Mouse (Mus musculus) midbrain, postnatal 0 days (tissue): ENCODE results near the gene Mto1. TPM values are rescaled to one million over a fixed set of nuclear protein-coding genes. Genes with fewer than 3 reads are reported as not detected.

ENCODE experiments used
- ATAC-seq: fragments of 200-750 bp; cut with Nextera tagmentation; 2 replicates; pipeline ENCODE4 v1.8.0; 2017; ENCODE audit warnings: moderate number of reproducible peaks, mild to moderate bottlenecking, moderate TSS enrichment, moderate library complexity; ENCODE audit not compliant: low FRiP score
- DNase-seq: peaks from one replicate; pipeline ENCODE4 v3.0.0-alpha.2; 2015; ENCODE audit warnings: low spot score
- H3K27ac ChIP-seq: fragments of 300-500 bp; sonication (generic); 2 replicates; pipeline ENCODE4 v1.5.1; 2014; ENCODE audit warnings: low read depth, mild to moderate bottlenecking, low read length, mixed read lengths
- H3K27me3 ChIP-seq: fragments of 300-500 bp; sonication (generic); 2 replicates; pipeline ENCODE4 v1.6.1; 2014; ENCODE audit warnings: low read length, control low read depth, mixed read lengths; ENCODE audit not compliant: insufficient read depth
- H3K36me3 ChIP-seq: fragments of 300-500 bp; sonication (generic); 2 replicates; pipeline ENCODE4 v1.6.1; 2014; ENCODE audit warnings: low read length, control low read depth, mixed read lengths; ENCODE audit not compliant: insufficient read depth
- H3K4me1 ChIP-seq: fragments of 300-500 bp; sonication (generic); 2 replicates; pipeline ENCODE4 v1.6.1; 2014; ENCODE audit warnings: mild to moderate bottlenecking, control low read depth, antibody characterized with exemption, low read length, mixed read lengths; ENCODE audit not compliant: insufficient read depth
- H3K4me2 ChIP-seq: fragments of 300-500 bp; sonication (generic); 2 replicates; pipeline ENCODE4 v1.6.1; 2014; ENCODE audit warnings: low read depth, mild to moderate bottlenecking, low read length, mixed read lengths; ENCODE audit not compliant: poor library complexity, severe bottlenecking
- H3K4me3 ChIP-seq: fragments of 300-500 bp; sonication (generic); 2 replicates; pipeline ENCODE4 v1.5.1; 2014; ENCODE audit warnings: low read depth, mild to moderate bottlenecking, low read length, moderate library complexity
- H3K9ac ChIP-seq: fragments of 300-500 bp; sonication (generic); replicated peaks from 2 replicates; pipeline ENCODE4 v1.6.1; 2014; ENCODE audit warnings: mild to moderate bottlenecking, low read length, moderate library complexity, mixed read lengths; ENCODE audit not compliant: poor library complexity, severe bottlenecking
- H3K9me3 ChIP-seq: fragments of 300-500 bp; sonication (generic); 2 replicates; pipeline ENCODE4 v1.6.1; 2016; ENCODE audit warnings: low read length, control low read depth
- CTCF ChIP-seq: IDR thresholded peaks from 2 replicates; pipeline ENCODE4 v1.5.1; 2016; ENCODE audit warnings: antibody characterized with exemption, mild to moderate bottlenecking
- WGBS: fragments of 180-500 bp; shearing (Covaris S2); extraction: QIAGEN DNeasy Blood & Tissue Kit; methylation state at CpG from one replicate; pipeline ENCODE4 v1.1.7; 2014; 5-methylcytosine and 5-hydroxymethylcytosine counted together
- polyA plus RNA-seq: library from polyadenylated mRNA; unstranded; fragments of >200 nt; fragmentation: Nextera tagmentation; extraction: Ambion mirVana; gene quantifications from 2 replicates; pipeline ENCODE4 v1.2.1, GENCODE M21; 2015
- total RNA-seq: library from RNA; depleted of rRNA; stranded (reverse); fragments of >200 nt; gene quantifications from 2 replicates; pipeline ENCODE4 v1.2.3, GENCODE M21; 2014

Mto1 gene
- total and polyA plus RNA-seq, 2 experiments from 2014 or later, result 18.5 to 27.5 TPM

DNA sequence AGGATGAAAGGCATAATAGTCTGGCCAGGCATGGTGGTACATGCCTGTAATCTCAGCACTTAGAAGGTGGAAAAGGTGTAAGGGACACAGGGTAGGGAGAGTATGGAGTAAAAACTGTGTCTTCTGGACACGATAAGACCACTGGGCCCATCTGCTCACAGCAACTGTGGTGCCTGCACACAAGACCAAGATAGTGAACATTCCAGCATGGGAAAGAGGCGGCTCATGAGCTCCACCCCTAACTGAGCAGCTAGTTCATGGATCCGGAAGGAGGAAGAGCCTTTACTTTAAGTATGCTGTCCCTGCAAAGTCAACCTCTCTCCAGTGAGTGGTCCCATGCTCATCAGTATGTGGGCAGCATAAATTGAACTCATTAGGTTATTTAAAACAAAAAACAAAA is 56.7 kb downstream of the Mto1 start:
- H3K4me2 ChIP-seq, result peak overlapping the region; percentile 46
- no peaks in the 10 kb centered on the region for H3K27me3 ChIP-seq
- H3K4me3 ChIP-seq, result peak overlapping the region; percentile 30; the same call in 1 of the 2 replicates
- H3K9me3 ChIP-seq, result no peaks in the 10 kb centered on the region
- peaks cover 16% of the 10 kb centered on the region for H3K4me1 ChIP-seq
- 65% methylated on average over 3 of the region's 3 CpGs for WGBS
- 0 out of 2 replicates have a peak overlapping the region, but pooled peaks have one; percentile 56 for H3K9ac ChIP-seq
- ATAC-seq (no peak), DNase-seq (no peak)
- peak overlapping the region; percentile 94 for H3K27ac ChIP-seq
- no peaks in the 10 kb centered on the region; the same call in 1 of the 2 replicates for H3K36me3 ChIP-seq
- TF ChIP-seq CTCF, result no peak

DNA sequence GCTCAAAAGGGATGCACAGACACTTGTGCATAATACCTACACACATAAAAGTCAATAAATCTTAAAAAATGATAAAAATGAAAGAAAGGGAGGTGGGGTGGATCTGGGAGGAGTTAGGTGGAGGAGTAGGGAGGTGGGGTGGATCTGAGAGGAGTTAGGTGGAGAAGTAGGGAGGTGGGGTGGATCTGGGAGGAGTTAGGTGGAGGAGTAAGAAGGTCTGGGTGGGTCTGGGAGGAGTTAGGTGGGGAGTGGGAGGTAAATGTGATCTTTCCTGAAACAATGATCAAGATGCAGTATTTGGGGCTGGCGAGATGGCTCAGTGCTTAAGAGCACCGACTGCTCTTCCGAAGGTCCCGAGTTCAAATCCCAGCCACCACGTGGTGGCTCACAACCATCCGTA is 57.2 kb downstream of the Mto1 start:
- Histone ChIP-seq H3K9ac (no peak overlapping the region), H3K27me3 (no peaks in the 10 kb centered on the region), H3K27ac (no peak overlapping the region), H3K4me1 (peaks cover 16% of the 10 kb centered on the region), H3K4me3 (no peak overlapping the region), H3K4me2 (no peak overlapping the region), H3K36me3 (no peaks in the 10 kb centered on the region; the same call in 1 of the 2 replicates), H3K9me3 (no peaks in the 10 kb centered on the region)
- DNase-seq (no peak), ATAC-seq (no peak)
- WGBS, result 93% methylated on average over 6 of the region's 6 CpGs
- no peak for TF ChIP-seq CTCF

DNA sequence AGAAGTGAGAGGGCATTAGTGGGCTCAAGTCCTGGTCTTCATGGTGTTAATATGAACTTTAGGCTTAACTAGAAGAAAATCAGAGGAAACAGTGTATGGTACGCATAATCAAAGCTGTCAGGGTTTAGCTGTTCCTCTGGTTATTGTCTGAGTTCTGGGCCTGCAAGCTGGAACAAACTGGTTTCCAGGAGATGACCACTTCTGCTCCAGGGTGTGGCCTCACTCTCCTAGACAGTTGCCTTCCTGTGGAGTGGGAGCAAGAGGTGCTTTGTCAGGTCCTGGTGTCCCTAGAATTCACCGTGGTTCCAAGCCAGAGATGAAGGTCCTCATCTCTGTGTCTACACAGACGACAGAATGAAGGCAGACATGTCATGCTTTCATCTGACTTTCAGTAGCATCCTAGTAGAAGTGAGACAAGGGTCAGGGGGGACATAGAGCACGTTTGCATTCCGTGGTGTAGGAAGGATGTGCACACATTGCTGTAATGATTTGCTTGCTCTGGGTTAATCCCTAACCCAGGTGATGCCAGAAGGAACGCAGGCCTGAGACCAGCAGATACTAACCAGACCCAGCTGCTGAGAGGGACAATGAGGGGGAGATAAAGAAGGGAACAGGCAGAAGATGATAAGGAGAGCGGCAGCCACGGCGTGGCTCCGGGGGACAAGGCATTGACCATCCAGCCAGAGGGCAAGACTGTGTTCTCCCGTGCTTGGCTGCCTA is 58.2 kb downstream of the Mto1 start:
- H3K4me3 ChIP-seq, result no peak overlapping the region
- peak overlapping the region; percentile 33; the same call in 1 of the 2 replicates for H3K9ac ChIP-seq
- no peaks in the 10 kb centered on the region for H3K9me3 ChIP-seq
- no peak overlapping the region for H3K27ac ChIP-seq
- H3K36me3 ChIP-seq, result no peaks in the 10 kb centered on the region; the same call in 1 of the 2 replicates
- H3K27me3 ChIP-seq, result no peaks in the 10 kb centered on the region
- 71% methylated on average over 11 of the region's 11 CpGs for WGBS
- no peak for TF ChIP-seq CTCF
- H3K4me2 ChIP-seq, result no peak overlapping the region
- no peak for ATAC-seq
- DNase-seq, result no peak
- peaks cover 16% of the 10 kb centered on the region for H3K4me1 ChIP-seq

DNA sequence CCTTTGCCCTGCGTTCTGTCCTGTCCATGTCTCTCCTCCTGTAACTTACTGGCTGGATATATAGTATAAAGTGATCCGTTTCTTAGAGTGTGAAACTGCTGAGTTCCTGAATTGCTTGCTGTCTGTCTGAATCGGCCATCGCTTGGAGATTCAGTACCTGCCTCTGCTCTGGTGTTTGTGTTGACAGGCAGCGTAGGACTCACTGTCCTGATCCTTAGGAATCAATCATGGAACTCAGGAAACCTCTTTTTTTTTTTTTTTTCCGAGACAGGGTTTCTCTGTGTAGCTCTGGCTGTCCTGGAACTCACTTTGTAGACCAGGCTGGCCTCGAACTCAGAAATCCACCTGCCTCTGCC is 58.7 kb downstream of the Mto1 start:
- no peak for ATAC-seq

DNA sequence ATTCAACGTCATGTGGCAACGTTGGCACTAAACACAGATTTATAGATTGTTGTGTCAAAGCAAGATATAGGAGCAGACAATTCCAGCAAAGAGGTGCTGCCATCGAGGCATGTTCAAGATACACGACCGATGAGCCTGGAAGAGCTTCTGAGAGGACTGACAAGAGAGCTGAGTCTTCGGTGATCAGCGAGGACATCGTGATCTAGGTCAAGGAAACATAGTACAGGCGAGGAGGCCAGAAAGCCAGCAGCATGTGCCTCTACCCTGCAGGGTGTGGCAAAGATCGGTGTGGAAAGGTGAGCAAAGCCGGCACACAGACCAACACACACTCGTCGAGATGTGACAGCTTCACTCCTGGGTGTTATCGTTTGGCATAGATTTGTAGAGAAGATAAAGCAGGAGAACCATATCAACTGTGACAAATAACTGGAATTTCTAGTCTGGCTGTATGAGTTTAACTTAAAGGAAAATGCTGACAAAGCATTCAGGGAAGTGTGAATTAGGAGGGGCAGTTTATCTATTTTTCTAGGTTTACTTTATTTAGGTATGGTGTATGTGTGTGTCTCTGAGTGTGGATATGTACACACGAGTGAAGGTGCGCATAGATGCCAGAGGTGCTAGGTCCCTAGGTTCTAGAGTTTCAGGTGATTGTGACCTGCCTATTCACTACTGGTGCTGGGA is 60.2 kb downstream of the Mto1 start:
- WGBS, result 93% methylated on average over 16 of the region's 16 CpGs
- Histone ChIP-seq H3K4me1 (peaks cover 15% of the 10 kb centered on the region), H3K4me2 (no peak overlapping the region), H3K4me3 (no peak overlapping the region), H3K36me3 (no peaks in the 10 kb centered on the region; the same call in 1 of the 2 replicates), H3K27ac (no peak overlapping the region), H3K9ac (no peak overlapping the region), H3K9me3 (no peaks in the 10 kb centered on the region), H3K27me3 (no peaks in the 10 kb centered on the region)
- no peak for DNase-seq
- no peak for ATAC-seq
- TF ChIP-seq CTCF, result no peak

More for the DNA sequence above, 58.7 kb downstream of the Mto1 start:
- no peaks in the 10 kb centered on the region for H3K27me3 ChIP-seq
- H3K4me2 ChIP-seq, result no peak overlapping the region
- no peak overlapping the region for H3K27ac ChIP-seq
- H3K36me3 ChIP-seq, result no peaks in the 10 kb centered on the region; the same call in 1 of the 2 replicates
- no peak for DNase-seq
- peak overlapping the region; percentile 33; the same call in 1 of the 2 replicates for H3K9ac ChIP-seq
- no peak overlapping the region for H3K4me3 ChIP-seq
- WGBS, result 84% methylated on average over 6 of the region's 7 CpGs
- H3K4me1 ChIP-seq, result peaks cover 16% of the 10 kb centered on the region
- TF ChIP-seq CTCF, result no peak
- no peaks in the 10 kb centered on the region for H3K9me3 ChIP-seq

DNA sequence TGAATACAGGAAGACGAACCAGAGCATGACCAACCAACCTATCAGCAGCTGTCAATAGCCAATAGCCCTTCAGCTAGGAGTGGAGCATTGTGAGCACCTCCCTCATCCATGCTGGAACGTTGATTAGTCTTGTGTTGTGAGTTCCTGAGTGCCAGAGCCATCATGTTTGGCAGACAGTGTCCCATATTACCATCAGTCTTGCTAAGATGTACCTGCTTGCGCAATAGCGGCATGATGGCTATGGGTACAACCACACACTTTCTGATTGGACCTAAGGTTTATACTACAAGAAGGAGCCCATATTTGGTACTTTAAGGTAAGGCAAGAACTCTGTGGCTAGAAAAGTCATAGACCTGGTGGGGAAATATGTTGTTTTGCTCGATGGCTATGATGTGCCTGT is 63.7 kb downstream of the Mto1 start:
- Histone ChIP-seq H3K4me2 (no peak overlapping the region), H3K4me1 (no peaks in the 10 kb centered on the region), H3K27me3 (no peaks in the 10 kb centered on the region), H3K27ac (no peak overlapping the region), H3K9me3 (no peaks in the 10 kb centered on the region), H3K4me3 (no peak overlapping the region), H3K36me3 (no peaks in the 10 kb centered on the region; the same call in 1 of the 2 replicates), H3K9ac (no peak overlapping the region)
- 97% methylated on average over 5 of the region's 5 CpGs for WGBS
- no peak for TF ChIP-seq CTCF
- ATAC-seq, result no peak
- DNase-seq, result no peak
